Mouse (Mus musculus) layer of hippocampus, postnatal 10 days (tissue): ENCODE results near the gene Olfr1173. TPM values are rescaled to one million over a fixed set of nuclear protein-coding genes. Genes with fewer than 3 reads are reported as not detected.

Source experiments
- DNase-seq, 2 experiments: peaks; one replicate each; pipeline ENCODE4 v3.0.0; 2021; ENCODE audit warnings: low spot score in 2 of 2
- long read RNA-seq: library from polyadenylated mRNA; stranded (forward); transcript quantifications from one replicate; pipeline ENCODE4 v2.0.0, GENCODE M21; 2023
- total RNA-seq, 2 experiments: library from RNA; stranded (reverse); gene quantifications; 2 replicates each; pipeline ENCODE4 v1.2.3; 2021

Gene Olfr1173
- not detected for total RNA-seq
- long read RNA-seq: 0 reads

DNA sequence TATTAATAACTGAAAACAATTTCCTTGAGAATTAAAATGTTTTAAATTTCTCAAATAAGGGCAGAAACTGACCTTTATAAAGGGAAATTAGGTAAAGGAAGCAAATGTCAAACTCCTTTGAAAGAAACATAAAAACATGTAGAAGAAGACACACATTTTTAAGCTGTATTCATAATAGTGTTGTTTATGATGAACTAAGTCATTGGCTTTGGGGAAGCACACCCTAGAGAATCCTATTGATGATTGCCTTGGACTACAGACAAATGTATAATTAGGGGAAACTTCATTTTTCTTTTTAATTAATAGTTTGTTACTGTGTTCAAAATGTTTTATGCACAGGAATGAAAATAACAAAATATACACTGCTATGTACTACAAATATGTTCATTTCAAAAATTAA, at the start of gene Olfr1173:
TSS of gene Olfr1173 (minus strand) at position 101 of the 400 bp plus-strand sequence.
- no peak for DNase-seq

DNA sequence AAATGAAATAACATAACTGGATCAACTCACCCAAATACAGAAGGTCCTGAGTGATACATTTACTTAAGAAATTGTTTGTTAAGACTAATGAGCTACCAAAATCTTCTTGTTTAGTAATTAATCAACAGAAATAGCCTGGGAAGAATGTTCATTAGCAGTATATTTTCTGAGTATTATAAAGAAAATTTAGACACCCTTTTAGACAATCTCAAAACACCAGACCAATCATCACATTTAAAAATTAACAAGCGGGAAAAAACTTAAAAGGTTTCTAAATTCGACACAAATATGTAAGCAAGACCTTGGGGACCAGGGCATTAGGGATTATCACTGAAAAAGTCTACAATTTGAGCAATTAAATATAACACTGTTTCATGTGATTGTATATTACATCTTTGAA, 47.4 kb upstream of the Olfr1173 start, which contains the start of gene Olfr1175-ps:
TSS of gene Olfr1175-ps (minus strand) at position 101 of the 400 bp plus-strand sequence.
- no peak for DNase-seq

DNA sequence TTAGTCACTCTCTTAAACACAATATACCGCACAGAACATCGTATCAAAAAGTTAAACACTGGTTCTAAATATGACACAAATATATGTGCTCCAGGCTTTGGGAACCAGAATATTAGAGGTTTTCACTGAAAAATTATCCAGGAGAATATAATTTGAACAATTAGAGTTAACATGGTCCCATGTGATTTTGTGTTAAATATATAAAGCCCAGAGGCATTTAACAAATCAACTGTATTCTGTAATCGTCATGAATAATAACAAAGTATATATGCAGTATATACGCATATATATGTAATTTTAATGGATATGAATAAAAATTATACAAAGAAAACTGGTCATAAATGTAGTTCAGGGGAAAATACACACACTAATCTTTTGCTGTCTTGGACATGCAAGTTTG, 35.4 kb upstream of the Olfr1173 start, which contains the start of gene Olfr1174-ps:
TSS of gene Olfr1174-ps (minus strand) at position 101 of the 400 bp plus-strand sequence.
- DNase-seq: no peak

DNA sequence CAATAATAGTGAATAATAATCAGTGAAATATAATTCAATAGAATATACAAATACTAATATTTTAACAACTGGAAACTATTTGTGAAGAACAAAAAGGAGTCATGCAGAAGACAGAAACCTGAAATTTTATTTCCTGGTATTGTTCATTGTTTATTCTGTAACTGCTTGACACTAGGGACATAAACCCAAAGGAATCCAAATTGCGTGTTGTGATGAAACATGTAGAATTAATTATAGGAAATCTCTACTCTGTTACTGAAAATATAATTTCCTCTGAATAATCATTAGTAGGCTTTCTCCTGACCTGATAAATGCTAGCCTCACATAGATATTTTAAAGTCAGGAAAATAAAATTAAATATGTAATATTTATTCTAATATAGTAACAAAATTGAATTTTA, 51.4 kb downstream of the Olfr1173 start, which contains the start of gene Olfr1170:
TSS of gene Olfr1170 (minus strand) at position 101 of the 400 bp plus-strand sequence.
- DNase-seq: no peak

Other genes starting within 250 kb of the Olfr1173 start
- not detected for gene Olfr73, start 242.2 kb downstream of the Olfr1173 start, total RNA-seq
- gene Olfr1162, start 228.7 kb downstream of the Olfr1173 start, total RNA-seq: not detected
- not detected for gene Olfr1163, start 208.0 kb downstream of the Olfr1173 start, total RNA-seq
- gene Olfr1164, start 185.9 kb downstream of the Olfr1173 start, total RNA-seq: not detected
- not detected for gene Olfr1166, start 151.6 kb downstream of the Olfr1173 start, total RNA-seq
- not detected for gene Olfr1167, start 124.7 kb downstream of the Olfr1173 start, total RNA-seq
- not detected for gene Olfr1168, start 98.0 kb downstream of the Olfr1173 start, total RNA-seq
- not detected for gene Olfr1170, start 51.5 kb downstream of the Olfr1173 start, total RNA-seq
- gene Olfr1174-ps, start 35.3 kb upstream of the Olfr1173 start, total RNA-seq: not detected
- not detected for gene Olfr1175-ps, start 47.3 kb upstream of the Olfr1173 start, total RNA-seq
- not detected for gene Olfr1176, start 56.8 kb upstream of the Olfr1173 start, total RNA-seq
- gene Olfr1177-ps, start 66.6 kb upstream of the Olfr1173 start, total RNA-seq: not detected
- gene Olfr1178, start 107.2 kb upstream of the Olfr1173 start, total RNA-seq: not detected
- gene Olfr1179, start 126.6 kb upstream of the Olfr1173 start, total RNA-seq: not detected
- gene Olfr1180, start 139.3 kb upstream of the Olfr1173 start, total RNA-seq: not detected
- not detected for gene Olfr1181, start 146.3 kb upstream of the Olfr1173 start, total RNA-seq
- not detected for gene Gm13757, start 169.3 kb upstream of the Olfr1173 start, total RNA-seq
- gene Olfr1183, start 175.0 kb upstream of the Olfr1173 start, total RNA-seq: not detected
- not detected for gene Olfr1184, start 203.7 kb upstream of the Olfr1173 start, total RNA-seq
- not detected for gene Olfr1185-ps1, start 213.4 kb upstream of the Olfr1173 start, total RNA-seq
- not detected for gene Olfr1186, start 238.7 kb upstream of the Olfr1173 start, total RNA-seq